Mouse (Mus musculus) kidney, embryonic 15.5 days (tissue): ENCODE data around the gene Scamp2. TPM values are rescaled to one million over a fixed set of nuclear protein-coding genes. Genes with fewer than 3 reads are reported as not detected.

Source experiments
- ATAC-seq: fragments of 200-750 bp; cut with Nextera tagmentation; replicated peaks from 2 replicates; pipeline ENCODE4 v1.8.0; 2017; ENCODE audit warnings: moderate TSS enrichment; ENCODE audit not compliant: low FRiP score
- H3K27ac ChIP-seq: fragments of 300-500 bp; sonication (generic); 2 replicates; pipeline ENCODE4 v1.5.1; 2015; ENCODE audit warnings: mild to moderate bottlenecking, inconsistent platforms
- H3K27me3 ChIP-seq: fragments of 300-500 bp; sonication (generic); 2 replicates; pipeline ENCODE4 v1.6.1; 2015; ENCODE audit warnings: inconsistent platforms
- H3K36me3 ChIP-seq: fragments of 300-500 bp; sonication (generic); 2 replicates; pipeline ENCODE4 v1.6.1; 2015; ENCODE audit warnings: inconsistent platforms
- H3K4me1 ChIP-seq: fragments of 300-500 bp; sonication (generic); 2 replicates; pipeline ENCODE4 v1.6.1; 2015; ENCODE audit warnings: inconsistent platforms
- H3K4me2 ChIP-seq: fragments of 300-500 bp; sonication (generic); 2 replicates; pipeline ENCODE4 v1.6.1; 2015; ENCODE audit warnings: moderate library complexity, mild to moderate bottlenecking, inconsistent platforms
- H3K4me3 ChIP-seq: fragments of 300-500 bp; sonication (generic); replicated peaks from 2 replicates; pipeline ENCODE4 v1.5.1; 2015; ENCODE audit warnings: mild to moderate bottlenecking, inconsistent platforms
- H3K9ac ChIP-seq: fragments of 300-500 bp; sonication (generic); 2 replicates; pipeline ENCODE4 v1.6.1; 2015; ENCODE audit warnings: mild to moderate bottlenecking, inconsistent platforms
- H3K9me3 ChIP-seq: fragments of 300-500 bp; sonication (generic); replicated peaks from 2 replicates; pipeline ENCODE4 v1.6.1; 2016; ENCODE audit warnings: inconsistent platforms
- WGBS: fragments of 180-500 bp; shearing (Covaris S2); methylation state at CpG from one replicate; pipeline ENCODE4 v1.1.7; 2015; ENCODE audit warnings: mixed read lengths; 5-methylcytosine and 5-hydroxymethylcytosine counted together
- polyA plus RNA-seq: library from polyadenylated mRNA; unstranded; fragments of >200 nt; fragmentation: Nextera tagmentation; extraction: Ambion mirVana; gene quantifications from 2 replicates; pipeline ENCODE4 v1.2.1, GENCODE M21; 2015

Scamp2 gene
- polyA plus RNA-seq, 1 experiment from 2014 or later, result 85.5 TPM

- no peak overlapping the region for H3K27ac ChIP-seq
- 45% methylated on average over 2 of the region's 2 CpGs for WGBS
- no peak overlapping the region for H3K9ac ChIP-seq
- H3K36me3 ChIP-seq, result no peaks in the 10 kb centered on the region
- H3K4me1 ChIP-seq, result peaks cover 40% of the 10 kb centered on the region
- no peak overlapping the region for H3K4me3 ChIP-seq
- peaks cover 18% of the 10 kb centered on the region; the same call in 1 of the 2 replicates for H3K27me3 ChIP-seq
- no peak for ATAC-seq
- no peak overlapping the region for H3K4me2 ChIP-seq
- no peaks in the 10 kb centered on the region for H3K9me3 ChIP-seq
Observed at GRCm38 (mm10) chr9:57601353-57601706, 40.6 kb downstream of the Scamp2 start.

GRCm38 (mm10) chr9:57602098-57602497, 41.4 kb downstream of the Scamp2 start:
- Histone ChIP-seq H3K9ac (no peak overlapping the region), H3K4me1 (peaks cover 41% of the 10 kb centered on the region), H3K27me3 (peaks cover 25% of the 10 kb centered on the region), H3K4me3 (no peak overlapping the region), H3K27ac (no peak overlapping the region), H3K4me2 (no peak overlapping the region), H3K9me3 (no peaks in the 10 kb centered on the region), H3K36me3 (no peaks in the 10 kb centered on the region)
- 61% methylated on average over 8 of the region's 8 CpGs for WGBS
- ATAC-seq, result no peak

DNA sequence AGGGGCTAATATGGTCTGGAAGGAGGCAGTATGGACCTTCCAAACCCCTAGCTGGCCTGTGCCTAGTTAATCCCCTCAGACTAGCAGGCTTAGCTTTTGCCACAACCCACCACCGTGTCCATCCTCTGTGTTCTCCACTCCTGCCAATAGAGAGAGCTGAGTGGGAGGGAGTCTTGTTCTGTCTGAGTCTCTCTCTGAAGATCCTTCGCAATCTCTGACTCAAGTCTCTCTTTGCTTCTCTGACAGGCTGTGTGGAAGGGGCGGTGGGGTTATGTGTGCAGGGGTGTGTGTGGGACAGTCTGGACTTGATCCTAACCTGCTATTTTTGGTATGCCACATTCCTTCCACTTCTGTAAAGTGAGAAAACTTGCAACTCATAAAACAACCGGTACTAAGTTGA, 44.1 kb downstream of the Scamp2 start:
- Histone ChIP-seq H3K4me2 (no peak overlapping the region), H3K9ac (no peak overlapping the region), H3K27me3 (peaks cover 27% of the 10 kb centered on the region), H3K9me3 (no peaks in the 10 kb centered on the region), H3K27ac (no peak overlapping the region), H3K4me3 (no peak overlapping the region), H3K36me3 (no peaks in the 10 kb centered on the region), H3K4me1 (peaks cover 19% of the 10 kb centered on the region)
- no peak for ATAC-seq
- WGBS, result 79% methylated on average over 4 of the region's 4 CpGs

GRCm38 (mm10) chr9:57605503-57605902, 44.8 kb downstream of the Scamp2 start:
- ATAC-seq, result no peak
- Histone ChIP-seq H3K27ac (no peak overlapping the region), H3K4me1 (peaks cover 18% of the 10 kb centered on the region), H3K4me3 (no peak overlapping the region), H3K4me2 (no peak overlapping the region), H3K27me3 (peaks cover 27% of the 10 kb centered on the region), H3K9ac (no peak overlapping the region), H3K36me3 (no peaks in the 10 kb centered on the region), H3K9me3 (no peaks in the 10 kb centered on the region)
- WGBS, result 27% methylated on average over 9 of the region's 9 CpGs

GRCm38 (mm10) chr9:57606139-57606851, 45.6 kb downstream of the Scamp2 start, which contains the start of gene Cplx3:
Cplx3 (minus strand) TSS chr9:57606281.
- H3K27ac ChIP-seq, result no peak within 1 kb of the TSS
- WGBS, result 4% methylated on average over 24 of the region's 24 CpGs
- peak; percentile 62 for ATAC-seq

GRCm38 (mm10) chr9:57609803-57610202, 49.1 kb downstream of the Scamp2 start:
- 51% methylated on average over 3 of the region's 3 CpGs for WGBS
- Histone ChIP-seq H3K9me3 (no peaks in the 10 kb centered on the region), H3K27ac (no peak overlapping the region), H3K4me3 (no peak overlapping the region), H3K4me2 (no peak overlapping the region), H3K9ac (no peak overlapping the region), H3K36me3 (no peaks in the 10 kb centered on the region), H3K4me1 (peaks cover 6% of the 10 kb centered on the region), H3K27me3 (peaks cover 23% of the 10 kb centered on the region)
- no peak for ATAC-seq

More at GRCm38 (mm10) chr9:57606139-57606851, 45.6 kb downstream of the Scamp2 start, which contains the start of gene Cplx3:
- H3K9me3 ChIP-seq, result no peaks in the 10 kb centered on the region
- H3K9ac ChIP-seq, result no peak within 1 kb of the TSS
- H3K4me1 ChIP-seq, result peaks cover 10% of the 10 kb centered on the region
- H3K4me3 ChIP-seq, result no peak within 1 kb of the TSS
- H3K4me2 ChIP-seq, result peak within 1 kb of the TSS; percentile 32
- H3K36me3 ChIP-seq, result no peaks in the 10 kb centered on the region
- peaks cover 27% of the 10 kb centered on the region for H3K27me3 ChIP-seq

DNA sequence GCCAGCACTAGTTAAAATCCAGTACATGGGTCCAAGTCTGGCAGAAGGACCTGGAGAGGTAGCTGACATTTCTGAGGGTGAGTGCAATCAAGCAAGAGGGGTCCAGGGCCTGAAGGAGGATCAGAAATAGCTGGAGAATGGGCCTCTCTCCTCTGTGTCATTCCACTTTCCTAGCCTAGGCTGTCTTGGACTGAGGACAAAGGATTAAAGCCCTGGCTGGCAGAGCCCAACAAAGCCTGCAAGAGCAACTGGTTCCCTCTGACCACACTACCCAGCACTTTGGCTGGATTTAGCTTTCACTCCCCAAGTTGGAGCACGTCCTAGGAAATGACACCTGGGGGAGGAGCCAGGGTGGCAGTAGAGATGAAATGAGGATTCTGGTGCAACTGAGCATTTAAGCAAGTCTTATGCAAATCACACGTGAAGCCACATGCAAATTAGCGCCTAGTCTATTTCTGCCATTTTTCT, 49.6 kb downstream of the Scamp2 start:
- WGBS, result 47% methylated on average over 3 of the region's 3 CpGs
- no peak for ATAC-seq

DNA sequence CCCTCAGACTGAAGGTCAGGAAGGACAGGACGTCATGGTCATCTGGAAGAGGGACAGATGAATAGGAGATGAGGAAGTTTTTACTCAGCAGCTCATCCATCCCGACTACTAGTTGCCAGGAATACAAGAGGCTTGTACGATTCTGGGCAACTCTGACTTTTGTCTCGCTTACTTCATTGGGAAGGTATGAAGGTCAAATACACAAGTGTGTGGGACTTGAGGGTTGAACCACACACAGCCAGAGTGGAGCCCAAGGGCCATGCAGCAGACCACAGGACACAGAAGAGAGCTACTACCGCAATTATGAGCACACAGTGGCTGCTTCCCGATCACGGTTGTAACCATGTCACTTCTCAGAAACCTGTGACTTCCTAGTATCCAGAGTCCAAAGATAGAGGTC, 51.8 kb downstream of the Scamp2 start:
- no peaks in the 10 kb centered on the region; the same call in 1 of the 2 replicates for H3K27me3 ChIP-seq
- no peak overlapping the region for H3K4me3 ChIP-seq
- H3K27ac ChIP-seq, result no peak overlapping the region
- no peak overlapping the region for H3K4me2 ChIP-seq
- H3K9ac ChIP-seq, result no peak overlapping the region
- no peaks in the 10 kb centered on the region for H3K9me3 ChIP-seq
- no peak for ATAC-seq
- H3K4me1 ChIP-seq, result no peaks in the 10 kb centered on the region
- H3K36me3 ChIP-seq, result no peaks in the 10 kb centered on the region
- 77% methylated on average over 7 of the region's 7 CpGs for WGBS

More for the DNA sequence above, 49.6 kb downstream of the Scamp2 start:
- Histone ChIP-seq H3K36me3 (no peaks in the 10 kb centered on the region), H3K4me1 (peaks cover 6% of the 10 kb centered on the region), H3K27me3 (peaks cover 18% of the 10 kb centered on the region), H3K4me3 (no peak overlapping the region), H3K9me3 (no peaks in the 10 kb centered on the region), H3K9ac (no peak overlapping the region), H3K4me2 (no peak overlapping the region), H3K27ac (no peak overlapping the region)

DNA sequence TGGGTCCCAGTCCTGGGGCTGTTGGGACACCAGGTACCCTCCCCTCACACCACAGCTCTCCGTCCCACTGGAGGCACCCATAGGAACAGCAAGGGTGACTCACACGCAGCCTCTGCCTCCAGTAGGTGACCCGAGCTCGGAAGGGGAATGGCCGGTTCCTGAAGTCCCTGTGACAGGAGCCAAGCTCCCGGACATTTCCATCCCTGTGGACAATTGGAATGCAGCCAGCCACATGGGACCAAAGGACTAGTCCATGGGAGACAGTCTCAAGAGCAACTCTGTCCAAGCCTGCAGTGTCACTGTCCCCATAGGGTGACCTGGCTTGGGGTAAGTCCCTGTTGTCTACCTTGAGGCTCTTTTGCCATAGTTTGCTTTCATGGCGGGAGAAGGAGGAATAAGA, 53.2 kb downstream of the Scamp2 start:
- Histone ChIP-seq H3K27me3 (no peaks in the 10 kb centered on the region), H3K4me2 (no peak overlapping the region), H3K36me3 (no peaks in the 10 kb centered on the region), H3K4me1 (no peaks in the 10 kb centered on the region), H3K9ac (no peak overlapping the region), H3K27ac (no peak overlapping the region), H3K9me3 (no peaks in the 10 kb centered on the region), H3K4me3 (no peak overlapping the region)
- WGBS, result 72% methylated on average over 7 of the region's 7 CpGs
- ATAC-seq, result no peak

DNA sequence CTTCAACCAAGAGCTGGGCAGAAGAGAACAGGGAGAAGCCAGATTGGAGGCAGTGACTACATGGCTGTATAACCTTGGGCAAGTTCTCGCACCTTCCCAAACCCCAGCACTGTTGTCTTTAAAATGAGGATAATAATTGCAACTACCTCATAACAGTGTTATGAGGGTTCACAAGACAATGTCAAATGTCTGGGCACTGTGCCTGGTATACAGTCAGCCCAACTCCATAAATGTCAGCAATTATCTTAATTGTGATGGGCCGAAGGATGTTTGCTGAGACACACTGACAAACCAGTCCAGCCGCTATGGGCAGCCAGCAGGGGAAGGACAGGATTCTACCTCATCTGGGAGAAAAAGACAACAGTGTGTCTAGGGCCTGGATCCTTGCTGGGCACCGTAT, 54.0 kb downstream of the Scamp2 start:
- Histone ChIP-seq H3K9me3 (no peaks in the 10 kb centered on the region), H3K4me1 (no peaks in the 10 kb centered on the region), H3K9ac (no peak overlapping the region), H3K36me3 (no peaks in the 10 kb centered on the region), H3K4me3 (no peak overlapping the region), H3K4me2 (no peak overlapping the region), H3K27me3 (no peaks in the 10 kb centered on the region), H3K27ac (no peak overlapping the region)
- 82% methylated on average over 4 of the region's 4 CpGs for WGBS
- ATAC-seq, result no peak

- 79% methylated on average over 8 of the region's 8 CpGs for WGBS
Observed at GRCm38 (mm10) chr9:57617556-57618169, 56.9 kb downstream of the Scamp2 start.

DNA sequence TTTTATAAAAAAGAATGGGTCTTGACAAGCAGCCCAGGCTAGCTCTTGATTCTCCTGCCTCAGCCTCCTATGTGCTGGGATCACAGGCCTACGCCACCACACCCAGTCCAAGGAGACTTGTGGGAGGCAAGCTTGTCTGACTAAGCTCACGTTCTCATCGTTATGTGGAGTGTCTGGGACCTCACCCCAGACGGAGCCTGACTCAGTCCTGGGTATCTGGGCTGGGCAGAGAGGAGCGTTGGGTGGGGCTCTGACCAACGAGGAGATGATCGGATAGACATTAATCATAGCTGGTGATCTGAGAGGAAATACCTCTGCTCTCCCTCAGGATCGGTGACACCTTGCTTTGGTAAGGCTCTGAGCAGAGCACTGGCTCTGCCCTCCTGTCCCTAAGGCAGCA, 58.1 kb downstream of the Scamp2 start:
- no peak overlapping the region for H3K27ac ChIP-seq
- H3K9me3 ChIP-seq, result no peaks in the 10 kb centered on the region
- H3K27me3 ChIP-seq, result no peaks in the 10 kb centered on the region
- H3K4me1 ChIP-seq, result no peaks in the 10 kb centered on the region
- 65% methylated on average over 8 of the region's 8 CpGs for WGBS
- no peak overlapping the region for H3K9ac ChIP-seq
- no peak overlapping the region for H3K4me2 ChIP-seq
- no peak overlapping the region for H3K4me3 ChIP-seq
- H3K36me3 ChIP-seq, result no peaks in the 10 kb centered on the region
- ATAC-seq, result no peak

More at GRCm38 (mm10) chr9:57617556-57618169, 56.9 kb downstream of the Scamp2 start:
- Histone ChIP-seq H3K9me3 (no peaks in the 10 kb centered on the region), H3K36me3 (no peaks in the 10 kb centered on the region), H3K4me1 (no peaks in the 10 kb centered on the region), H3K9ac (no peak overlapping the region), H3K27ac (no peak overlapping the region), H3K4me2 (no peak overlapping the region), H3K27me3 (no peaks in the 10 kb centered on the region), H3K4me3 (no peak overlapping the region)
- ATAC-seq, result no peak
